Mouse (Mus musculus): Measurements from ENCODE around the gene Aloxe3.

- TF ChIP-seq CTCF (IDR thresholded peaks at IDR 0.05; ENCODE audit: control insufficient read depth, insufficient read depth, low read length): no peak
- no peak for TF ChIP-seq POLR2A (IDR thresholded peaks at IDR 0.05; ENCODE audit: borderline replicate concordance, control insufficient read depth, low read depth, low read length)
These were observed 71.1 kb downstream of the Aloxe3 start for GRCm38 (mm10) chr11:69196766-69197165.

Data from bone marrow, adult 2 months (tissue).